Mouse (Mus musculus) hindbrain, embryonic 16.5 days (tissue): ENCODE data around the gene App. TPM values are rescaled to one million over a fixed set of nuclear protein-coding genes. Genes with fewer than 3 reads are reported as not detected.
A peak's percentile ranks its signal among the peaks of the same experiment; 100 is the strongest.

ENCODE experiments used
- ATAC-seq: fragments of 200-750 bp; cut with Nextera tagmentation; 2 replicates; pipeline ENCODE4 v1.8.0; 2017; ENCODE audit warnings: moderate TSS enrichment, moderate library complexity
- H3K27ac ChIP-seq: fragments of 300-500 bp; sonication (generic); 2 replicates; pipeline ENCODE4 v1.5.1; 2014; ENCODE audit warnings: low read depth, mild to moderate bottlenecking, control low read depth, low read length, moderate library complexity
- H3K27me3 ChIP-seq: fragments of 300-500 bp; sonication (generic); replicated peaks from 2 replicates; pipeline ENCODE4 v1.6.1; 2014; ENCODE audit warnings: low read length; ENCODE audit not compliant: control insufficient read depth, insufficient read depth
- H3K36me3 ChIP-seq: fragments of 300-500 bp; sonication (generic); 2 replicates; pipeline ENCODE4 v1.6.1; 2014; ENCODE audit warnings: mild to moderate bottlenecking, low read length, moderate library complexity, mixed read lengths; ENCODE audit not compliant: control insufficient read depth, insufficient read depth
- H3K4me1 ChIP-seq: fragments of 300-500 bp; sonication (generic); 2 replicates; pipeline ENCODE4 v1.6.1; 2014; ENCODE audit warnings: low read depth, low read length; ENCODE audit not compliant: control insufficient read depth, insufficient read depth
- H3K4me2 ChIP-seq: fragments of 300-500 bp; sonication (generic); 2 replicates; pipeline ENCODE4 v1.6.1; 2014; ENCODE audit warnings: mild to moderate bottlenecking, low read length, control low read depth, moderate library complexity
- H3K4me3 ChIP-seq: fragments of 300-500 bp; sonication (generic); 2 replicates; pipeline ENCODE4 v1.5.1; 2014; ENCODE audit warnings: mild to moderate bottlenecking, low read length, control low read depth, moderate library complexity
- H3K9ac ChIP-seq: fragments of 300-500 bp; sonication (generic); 2 replicates; pipeline ENCODE4 v1.6.1; 2014; ENCODE audit warnings: low read depth, mild to moderate bottlenecking, control low read depth, low read length, moderate library complexity
- H3K9me3 ChIP-seq: fragments of 300-500 bp; sonication (generic); 2 replicates; pipeline ENCODE4 v1.6.1; 2014; ENCODE audit warnings: mild to moderate bottlenecking, low read length, moderate library complexity; ENCODE audit not compliant: control insufficient read depth
- WGBS: fragments of 180-500 bp; shearing (Covaris S2); extraction: QIAGEN DNeasy Blood & Tissue Kit; methylation state at CpG from one replicate; pipeline ENCODE4 v1.1.7; 2014; 5-methylcytosine and 5-hydroxymethylcytosine counted together
- polyA plus RNA-seq: library from polyadenylated mRNA; unstranded; fragments of >200 nt; fragmentation: Nextera tagmentation; extraction: Ambion mirVana; gene quantifications from 2 replicates; pipeline ENCODE4 v1.2.1, GENCODE M21; 2015

The App gene
- polyA plus RNA-seq, 1 experiment from 2014 or later = 521 TPM

DNA sequence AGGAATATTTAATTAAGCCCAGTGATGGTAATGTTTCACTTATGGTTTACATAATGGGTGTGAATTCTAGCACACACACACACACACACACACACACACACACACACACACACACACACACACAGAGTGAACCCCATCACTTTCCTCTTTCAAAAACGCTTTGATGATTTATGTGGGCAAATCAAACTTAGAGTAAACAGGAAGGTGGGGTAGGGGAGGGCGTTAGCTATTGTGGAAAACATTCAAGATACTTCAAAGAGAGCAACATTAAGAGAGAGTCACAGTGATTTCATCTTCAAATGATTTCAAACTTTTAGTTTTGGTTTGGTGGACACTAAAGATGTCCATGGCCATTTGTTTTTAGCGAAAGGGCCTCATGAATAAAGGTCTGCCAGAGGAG lies 191.0 kb downstream of the App start:
- H3K27ac ChIP-seq = no peak overlapping the region
- H3K27me3 ChIP-seq = no peaks in the 10 kb centered on the region
- H3K9me3 ChIP-seq = no peaks in the 10 kb centered on the region
- H3K4me2 ChIP-seq = no peak overlapping the region
- no peak overlapping the region for H3K9ac ChIP-seq
- peaks cover 3% of the 10 kb centered on the region for H3K36me3 ChIP-seq
- no peak overlapping the region for H3K4me3 ChIP-seq
- WGBS = 80% methylated on average over 3 of the region's 3 CpGs
- H3K4me1 ChIP-seq = no peaks in the 10 kb centered on the region
- no peak for ATAC-seq

GRCm38 (mm10) chr16:84978589-84978988 lies 195.0 kb downstream of the App start:
- Histone ChIP-seq H3K4me3 (no peak overlapping the region), H3K9ac (no peak overlapping the region), H3K4me2 (no peak overlapping the region), H3K36me3 (peaks cover 10% of the 10 kb centered on the region), H3K4me1 (no peaks in the 10 kb centered on the region), H3K27me3 (no peaks in the 10 kb centered on the region), H3K27ac (no peak overlapping the region), H3K9me3 (no peaks in the 10 kb centered on the region)
- ATAC-seq = no peak
- 70% methylated on average over 5 of the region's 5 CpGs for WGBS

DNA sequence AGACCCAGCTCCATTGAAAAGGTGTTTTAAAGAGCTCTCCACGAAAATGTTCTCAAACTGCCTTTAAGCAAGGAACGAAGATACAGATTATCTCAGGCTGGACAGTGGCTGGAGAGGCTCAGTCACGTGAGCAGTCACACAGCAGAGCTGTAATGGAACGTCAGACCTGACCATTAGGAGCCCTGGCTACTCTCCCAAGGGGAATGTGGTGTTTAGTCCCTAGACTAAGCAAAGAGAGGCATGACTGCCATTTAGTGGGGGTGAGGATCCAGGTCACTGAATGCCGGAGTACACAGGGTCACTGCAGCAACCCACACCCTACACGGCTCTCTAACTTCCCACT lies 199.4 kb downstream of the App start:
- no peak overlapping the region for H3K4me2 ChIP-seq
- H3K9me3 ChIP-seq = no peaks in the 10 kb centered on the region
- H3K4me3 ChIP-seq = no peak overlapping the region
- no peak overlapping the region for H3K27ac ChIP-seq
- H3K9ac ChIP-seq = no peak overlapping the region
- ATAC-seq = no peak
- no peaks in the 10 kb centered on the region; the same call in 1 of the 2 replicates for H3K4me1 ChIP-seq
- H3K27me3 ChIP-seq = no peaks in the 10 kb centered on the region
- peaks cover 10% of the 10 kb centered on the region for H3K36me3 ChIP-seq
- WGBS = 93% methylated on average over 6 of the region's 6 CpGs

GRCm38 (mm10) chr16:84973446-84974175 lies 200.0 kb downstream of the App start:
- Histone ChIP-seq H3K27me3 (no peaks in the 10 kb centered on the region), H3K4me3 (no peak overlapping the region), H3K9me3 (no peaks in the 10 kb centered on the region), H3K27ac (no peak overlapping the region), H3K4me2 (no peak overlapping the region), H3K36me3 (peaks cover 10% of the 10 kb centered on the region), H3K9ac (no peak overlapping the region), H3K4me1 (no peaks in the 10 kb centered on the region; the same call in 1 of the 2 replicates)
- no peak for ATAC-seq
- WGBS = 94% methylated on average over 15 of the region's 15 CpGs

- H3K9me3 ChIP-seq = no peaks in the 10 kb centered on the region
- no peak overlapping the region for H3K4me3 ChIP-seq
- H3K36me3 ChIP-seq = peaks cover 8% of the 10 kb centered on the region; the same call in 1 of the 2 replicates
- no peaks in the 10 kb centered on the region for H3K27me3 ChIP-seq
- H3K4me2 ChIP-seq = no peak overlapping the region
- ATAC-seq = peak; percentile 41; the same call in 1 of the 2 replicates
- no peak overlapping the region for H3K9ac ChIP-seq
- 55% methylated on average over 16 of the region's 16 CpGs for WGBS
- H3K4me1 ChIP-seq = no peaks in the 10 kb centered on the region; the same call in 1 of the 2 replicates
- H3K27ac ChIP-seq = no peak overlapping the region
Observed at GRCm38 (mm10) chr16:84971535-84972330, 201.8 kb downstream of the App start.

DNA sequence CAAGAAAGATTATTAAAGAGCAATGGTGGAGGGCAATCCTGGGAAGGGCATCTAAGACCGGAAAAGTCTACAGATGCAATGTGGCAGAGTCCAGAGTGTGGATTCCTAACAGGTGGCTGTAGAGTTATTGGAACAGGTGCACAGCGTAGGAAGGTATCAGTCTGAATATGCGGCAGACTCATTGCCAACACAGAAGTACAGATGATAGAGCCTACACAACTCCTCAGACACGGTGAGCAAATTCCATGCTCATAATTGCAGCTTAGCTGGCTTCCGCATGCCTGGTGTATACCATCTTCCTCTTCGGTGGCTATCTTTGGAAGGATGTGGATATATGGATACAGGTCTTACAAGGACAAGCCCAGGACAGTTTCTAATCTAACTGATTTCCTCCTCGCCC lies 204.5 kb downstream of the App start:
- Histone ChIP-seq H3K9me3 (no peaks in the 10 kb centered on the region), H3K4me2 (no peak overlapping the region), H3K27ac (no peak overlapping the region), H3K4me3 (no peak overlapping the region), H3K4me1 (no peaks in the 10 kb centered on the region; the same call in 1 of the 2 replicates), H3K27me3 (no peaks in the 10 kb centered on the region), H3K36me3 (peaks cover 5% of the 10 kb centered on the region; the same call in 1 of the 2 replicates), H3K9ac (no peak overlapping the region)
- ATAC-seq = no peak
- 94% methylated on average over 7 of the region's 7 CpGs for WGBS

DNA sequence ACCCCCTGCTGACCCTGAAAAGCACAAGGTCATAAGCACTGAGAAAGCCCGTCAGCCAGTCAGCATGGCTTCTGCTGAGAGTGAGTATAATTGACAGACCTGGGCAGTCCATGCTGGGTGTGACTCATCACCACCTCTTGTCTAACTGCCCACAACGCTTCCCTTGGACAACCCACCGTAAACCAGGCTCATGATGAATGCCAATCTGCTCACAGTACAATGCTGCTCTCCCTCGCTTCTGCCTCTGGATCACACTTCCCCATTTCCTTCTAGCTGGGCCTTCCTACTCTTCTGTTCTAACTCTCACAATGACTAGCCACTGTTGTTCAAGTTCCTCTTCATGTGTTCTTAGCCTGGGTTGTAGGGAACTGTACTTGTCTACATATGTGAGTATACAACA lies 206.6 kb downstream of the App start:
- Histone ChIP-seq H3K4me1 (no peaks in the 10 kb centered on the region; the same call in 1 of the 2 replicates), H3K9me3 (no peaks in the 10 kb centered on the region), H3K4me2 (no peak overlapping the region), H3K4me3 (no peak overlapping the region), H3K27ac (no peak overlapping the region), H3K36me3 (peaks cover 10% of the 10 kb centered on the region), H3K9ac (no peak overlapping the region), H3K27me3 (no peaks in the 10 kb centered on the region)
- no peak for ATAC-seq
- 43% methylated on average over 4 of the region's 4 CpGs for WGBS

GRCm38 (mm10) chr16:84966096-84966495 lies 207.5 kb downstream of the App start:
- Histone ChIP-seq H3K4me3 (no peak overlapping the region), H3K4me2 (no peak overlapping the region), H3K4me1 (no peaks in the 10 kb centered on the region), H3K9me3 (no peaks in the 10 kb centered on the region), H3K27me3 (no peaks in the 10 kb centered on the region), H3K9ac (no peak overlapping the region), H3K36me3 (peaks cover 16% of the 10 kb centered on the region), H3K27ac (0 out of 2 replicates have a peak overlapping the region, but pooled peaks have one; percentile 10)
- WGBS = 52% methylated on average over 13 of the region's 13 CpGs
- ATAC-seq = no peak

- 69% methylated on average over 9 of the region's 9 CpGs for WGBS
- Histone ChIP-seq H3K4me1 (no peaks in the 10 kb centered on the region), H3K9ac (no peak overlapping the region), H3K9me3 (no peaks in the 10 kb centered on the region), H3K36me3 (peaks cover 30% of the 10 kb centered on the region), H3K4me2 (no peak overlapping the region), H3K27ac (no peak overlapping the region), H3K27me3 (no peaks in the 10 kb centered on the region), H3K4me3 (no peak overlapping the region)
- ATAC-seq = peak; percentile 41; the same call in 1 of the 2 replicates
Observed at GRCm38 (mm10) chr16:84963960-84964359, 209.6 kb downstream of the App start.
